Mouse (Mus musculus): ENCODE results near the gene H3f3a. TPM values are rescaled to one million over a fixed set of nuclear protein-coding genes. Genes with fewer than 3 reads are reported as not detected.
A peak's percentile ranks its signal among the peaks of the same experiment; 100 is the strongest.

H3f3a gene
- polyA plus RNA-seq, 1 experiment from 2014 or later: 3,827 TPM

DNA sequence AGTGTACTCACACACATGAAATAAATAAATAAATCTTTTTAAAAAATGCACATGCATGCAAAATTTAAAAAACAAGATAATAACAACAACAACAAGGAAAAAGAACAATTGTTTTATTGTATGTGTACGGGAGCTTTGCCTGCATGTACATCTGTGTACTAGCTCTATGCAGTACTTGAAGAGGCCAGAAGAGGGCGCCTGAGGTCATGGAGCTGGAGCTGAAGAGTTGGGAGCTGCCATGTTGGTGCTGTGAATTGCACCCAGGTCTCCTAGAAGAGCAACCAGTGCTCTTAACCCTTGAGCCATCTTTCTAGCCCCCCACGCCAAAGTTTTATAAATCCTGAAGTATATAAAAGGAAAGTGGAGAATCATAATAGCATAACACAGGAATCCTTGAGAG, 39.1 kb downstream of the H3f3a start:
- WGBS: 60% methylated on average over 3 of the region's 3 CpGs
- Histone ChIP-seq H3K4me2 (ENCODE audit: low read length) (no peak overlapping the region), H3K27me3 (ENCODE audit: control insufficient read depth, insufficient read depth, low read length) (no peaks in the 10 kb centered on the region), H3K4me3 (replicated peaks; ENCODE audit: low read depth, low read length) (no peak overlapping the region), H3K36me3 (ENCODE audit: control insufficient read depth, insufficient read depth, low read length) (no peaks in the 10 kb centered on the region), H3K9me3 (ENCODE audit: control insufficient read depth, low read length) (no peaks in the 10 kb centered on the region), H3K27ac (replicated peaks; ENCODE audit: low read depth, low read length) (no peak overlapping the region), H3K4me1 (ENCODE audit: control insufficient read depth, insufficient read depth, low read length) (peaks cover 4% of the 10 kb centered on the region; the same call in 1 of the 2 replicates), H3K9ac (replicated peaks; ENCODE audit: low read length) (no peak overlapping the region)
- DNase-seq: peak; percentile 37
- no peak for ATAC-seq (ENCODE audit: low FRiP score, low TSS enrichment)

DNA sequence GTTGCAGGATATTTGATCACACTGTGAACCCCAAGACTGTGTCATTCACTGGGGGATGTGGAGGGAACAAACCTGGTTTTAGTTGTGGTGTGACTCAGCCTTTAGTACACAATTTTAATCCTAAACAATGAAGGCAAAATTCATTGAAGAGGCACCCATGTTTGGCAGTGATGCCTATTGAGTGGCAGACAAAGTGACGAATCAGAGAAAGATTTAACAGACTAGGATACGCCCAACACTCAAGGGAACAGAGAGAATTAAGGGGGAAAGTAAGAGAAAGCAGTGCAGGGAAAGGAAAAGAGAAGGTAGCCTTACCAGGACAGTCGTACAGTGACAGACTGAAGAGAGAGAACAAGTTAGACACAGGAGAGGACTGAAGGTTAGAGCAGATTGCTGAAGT, 41.5 kb downstream of the H3f3a start:
- no peak overlapping the region for H3K4me3 ChIP-seq (replicated peaks; ENCODE audit: low read depth, low read length)
- 88% methylated on average over 3 of the region's 3 CpGs for WGBS
- H3K9me3 ChIP-seq (ENCODE audit: control insufficient read depth, low read length): no peaks in the 10 kb centered on the region
- DNase-seq (no peak), ATAC-seq (ENCODE audit: low FRiP score, low TSS enrichment) (no peak)
- no peak overlapping the region for H3K4me2 ChIP-seq (ENCODE audit: low read length)
- no peak overlapping the region for H3K9ac ChIP-seq (replicated peaks; ENCODE audit: low read length)
- peaks cover 17% of the 10 kb centered on the region; the same call in 1 of the 2 replicates for H3K4me1 ChIP-seq (ENCODE audit: control insufficient read depth, insufficient read depth, low read length)
- no peaks in the 10 kb centered on the region for H3K36me3 ChIP-seq (ENCODE audit: control insufficient read depth, insufficient read depth, low read length)
- H3K27me3 ChIP-seq (ENCODE audit: control insufficient read depth, insufficient read depth, low read length): no peaks in the 10 kb centered on the region
- no peak overlapping the region for H3K27ac ChIP-seq (replicated peaks; ENCODE audit: low read depth, low read length)

DNA sequence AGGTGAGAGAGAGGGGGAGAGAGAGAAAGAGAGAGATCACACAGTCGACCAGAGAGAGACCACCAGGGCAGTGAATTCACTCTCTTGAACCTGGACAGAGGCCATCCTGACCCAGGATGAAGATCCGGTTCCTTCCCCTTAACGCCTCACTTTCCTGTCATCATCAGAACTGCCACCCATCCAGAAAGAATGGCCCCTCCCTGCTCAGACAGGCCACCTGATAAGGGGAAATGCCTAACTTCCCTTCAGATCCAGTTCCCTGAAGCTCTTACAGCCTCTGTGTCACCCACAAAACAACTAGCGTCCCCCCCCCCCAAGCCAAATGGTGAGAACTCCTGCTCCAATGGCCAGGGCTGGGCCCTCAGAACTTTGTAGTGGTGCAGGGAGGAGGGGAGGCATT, 42.0 kb downstream of the H3f3a start:
- no peak overlapping the region for H3K9ac ChIP-seq (replicated peaks; ENCODE audit: low read length)
- no peak for DNase-seq
- WGBS: 74% methylated on average over 4 of the region's 4 CpGs
- no peaks in the 10 kb centered on the region for H3K36me3 ChIP-seq (ENCODE audit: control insufficient read depth, insufficient read depth, low read length)
- H3K4me3 ChIP-seq (replicated peaks; ENCODE audit: low read depth, low read length): no peak overlapping the region
- H3K27ac ChIP-seq (replicated peaks; ENCODE audit: low read depth, low read length): no peak overlapping the region
- H3K4me2 ChIP-seq (ENCODE audit: low read length): no peak overlapping the region
- H3K27me3 ChIP-seq (ENCODE audit: control insufficient read depth, insufficient read depth, low read length): no peaks in the 10 kb centered on the region
- H3K4me1 ChIP-seq (ENCODE audit: control insufficient read depth, insufficient read depth, low read length): peaks cover 14% of the 10 kb centered on the region; the same call in 1 of the 2 replicates
- no peaks in the 10 kb centered on the region for H3K9me3 ChIP-seq (ENCODE audit: control insufficient read depth, low read length)
- ATAC-seq (ENCODE audit: low FRiP score, low TSS enrichment): no peak

DNA sequence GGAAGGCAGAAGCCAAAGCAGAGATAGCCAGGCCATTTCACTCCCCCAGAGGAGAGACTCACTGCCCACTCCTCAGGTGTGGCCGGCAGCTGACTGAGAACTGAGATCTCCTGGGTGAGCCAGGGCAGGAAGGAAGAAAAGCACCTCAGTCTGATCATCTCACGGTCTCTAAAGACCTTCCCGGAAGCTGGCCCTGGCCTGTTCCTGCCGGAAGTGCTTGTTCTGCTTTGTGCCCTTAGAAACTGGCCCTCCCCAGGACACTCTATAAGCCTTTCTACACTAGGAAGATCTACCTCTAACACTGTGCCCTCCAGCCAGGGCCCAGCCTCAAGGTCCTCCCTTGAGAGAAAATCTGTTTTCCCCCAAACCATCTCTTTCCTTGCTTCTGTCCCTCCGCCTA, 42.4 kb downstream of the H3f3a start:
- no peak for DNase-seq
- ATAC-seq (ENCODE audit: low FRiP score, low TSS enrichment): no peak
- Histone ChIP-seq H3K4me3 (replicated peaks; ENCODE audit: low read depth, low read length) (no peak overlapping the region), H3K27me3 (ENCODE audit: control insufficient read depth, insufficient read depth, low read length) (no peaks in the 10 kb centered on the region), H3K36me3 (ENCODE audit: control insufficient read depth, insufficient read depth, low read length) (no peaks in the 10 kb centered on the region), H3K4me2 (ENCODE audit: low read length) (no peak overlapping the region), H3K9me3 (ENCODE audit: control insufficient read depth, low read length) (no peaks in the 10 kb centered on the region), H3K27ac (replicated peaks; ENCODE audit: low read depth, low read length) (no peak overlapping the region), H3K9ac (replicated peaks; ENCODE audit: low read length) (no peak overlapping the region), H3K4me1 (ENCODE audit: control insufficient read depth, insufficient read depth, low read length) (peaks cover 14% of the 10 kb centered on the region; the same call in 1 of the 2 replicates)
- 88% methylated on average over 5 of the region's 5 CpGs for WGBS

DNA sequence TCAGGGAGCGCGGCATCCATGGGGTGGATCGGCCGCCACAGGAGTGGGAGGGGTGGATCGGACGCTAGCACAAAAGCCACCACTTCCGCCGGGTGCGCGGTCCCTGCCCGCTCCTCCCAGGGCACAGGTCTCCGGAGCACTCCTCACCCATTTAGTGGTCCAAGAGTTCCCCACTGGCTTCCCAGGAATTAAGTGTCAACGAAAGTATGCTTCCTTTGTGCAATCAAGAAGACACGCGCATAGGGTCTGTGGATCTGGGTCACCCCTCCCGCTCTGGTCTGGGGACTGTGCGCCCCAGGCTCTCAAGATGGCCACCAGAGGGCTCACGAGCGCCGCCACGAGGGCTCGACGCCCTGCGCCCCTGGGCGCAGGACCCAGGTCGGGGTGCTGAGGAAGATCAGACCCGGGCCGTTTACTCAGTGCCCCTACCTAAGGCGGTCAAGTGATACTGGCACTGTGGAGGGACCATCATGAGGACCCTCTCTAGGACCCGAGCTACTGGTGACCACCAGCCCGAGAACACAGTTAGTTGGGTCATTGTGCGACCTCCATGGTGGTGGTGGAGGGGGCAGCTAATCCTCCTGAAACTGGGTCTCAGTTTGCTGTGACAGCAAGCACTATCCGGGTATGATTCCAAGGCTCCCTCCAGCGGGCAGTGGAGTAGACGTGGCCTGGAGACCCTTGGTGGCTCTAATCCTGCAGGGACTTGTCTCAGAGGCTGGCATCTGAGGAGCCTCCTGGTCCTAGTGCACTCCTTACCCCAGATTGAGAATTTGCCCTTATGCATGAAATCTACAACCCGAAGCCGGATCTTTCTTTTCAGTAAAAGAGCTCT, 45.2 kb downstream of the H3f3a start:
- peak overlapping the region; percentile 73 for H3K27ac ChIP-seq (replicated peaks; ENCODE audit: low read depth, low read length)
- peak overlapping the region; percentile 61 for H3K9ac ChIP-seq (replicated peaks; ENCODE audit: low read length)
- H3K27me3 ChIP-seq (ENCODE audit: control insufficient read depth, insufficient read depth, low read length): no peaks in the 10 kb centered on the region
- H3K4me1 ChIP-seq (ENCODE audit: control insufficient read depth, insufficient read depth, low read length): peaks cover 16% of the 10 kb centered on the region; the same call in 1 of the 2 replicates
- peak; percentile 88 for DNase-seq
- peak overlapping the region; percentile 43 for H3K4me3 ChIP-seq (replicated peaks; ENCODE audit: low read depth, low read length)
- ATAC-seq (ENCODE audit: low FRiP score, low TSS enrichment): peak; percentile 87
- no peaks in the 10 kb centered on the region for H3K9me3 ChIP-seq (ENCODE audit: control insufficient read depth, low read length)
- H3K36me3 ChIP-seq (ENCODE audit: control insufficient read depth, insufficient read depth, low read length): no peaks in the 10 kb centered on the region
- WGBS: 3% methylated on average over 37 of the region's 37 CpGs
- H3K4me2 ChIP-seq (ENCODE audit: low read length): peak overlapping the region; percentile 69

DNA sequence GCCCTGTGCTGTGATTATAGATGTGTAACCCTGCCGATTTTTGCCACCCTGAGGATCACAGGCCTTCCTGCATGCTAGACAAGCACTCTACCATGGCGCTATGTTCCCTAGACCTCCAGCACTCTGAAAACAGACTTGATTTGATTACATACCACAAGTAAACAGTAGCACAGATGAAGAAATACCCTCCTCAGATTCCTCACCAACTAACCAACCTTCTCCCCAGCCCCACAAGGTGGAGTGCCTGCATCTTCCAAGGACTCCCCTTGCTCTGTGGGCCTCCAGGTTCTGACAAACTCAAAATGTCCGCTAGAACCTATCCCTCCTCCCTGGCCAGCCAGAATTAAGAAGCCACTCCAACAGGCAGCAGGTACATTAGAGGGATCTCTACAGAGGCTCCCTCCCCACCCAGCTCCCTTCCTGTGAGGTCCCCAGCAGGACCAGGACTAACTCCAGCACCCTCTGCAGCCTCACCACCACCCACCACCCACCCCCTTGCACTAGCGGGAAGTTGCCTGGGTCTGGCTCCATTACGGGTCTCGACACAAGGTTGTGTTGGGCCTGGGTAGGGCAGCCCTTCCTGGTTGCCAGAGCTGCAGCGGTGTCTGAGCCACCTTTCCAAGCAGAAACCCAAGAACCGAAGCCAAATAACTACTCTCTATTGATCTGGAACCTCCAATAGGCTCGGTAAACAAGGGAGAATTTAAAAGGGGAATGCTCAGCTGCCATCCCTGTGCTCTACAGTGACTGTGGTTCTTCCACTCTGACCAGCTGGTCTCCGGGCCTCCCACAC, 46.0 kb downstream of the H3f3a start:
- Histone ChIP-seq H3K27me3 (ENCODE audit: control insufficient read depth, insufficient read depth, low read length) (no peaks in the 10 kb centered on the region), H3K4me3 (replicated peaks; ENCODE audit: low read depth, low read length) (peak overlapping the region; percentile 43), H3K27ac (replicated peaks; ENCODE audit: low read depth, low read length) (peak overlapping the region; percentile 73), H3K9ac (replicated peaks; ENCODE audit: low read length) (peak overlapping the region; percentile 61), H3K4me2 (ENCODE audit: low read length) (peak overlapping the region; percentile 69), H3K9me3 (ENCODE audit: control insufficient read depth, low read length) (no peaks in the 10 kb centered on the region), H3K4me1 (ENCODE audit: control insufficient read depth, insufficient read depth, low read length) (peaks cover 19% of the 10 kb centered on the region; the same call in 1 of the 2 replicates), H3K36me3 (ENCODE audit: control insufficient read depth, insufficient read depth, low read length) (no peaks in the 10 kb centered on the region)
- ATAC-seq (ENCODE audit: low FRiP score, low TSS enrichment) (peak; percentile 7; the same call in 1 of the 2 replicates), DNase-seq (peak; percentile 27)
- 12% methylated on average over 10 of the region's 10 CpGs for WGBS

DNA sequence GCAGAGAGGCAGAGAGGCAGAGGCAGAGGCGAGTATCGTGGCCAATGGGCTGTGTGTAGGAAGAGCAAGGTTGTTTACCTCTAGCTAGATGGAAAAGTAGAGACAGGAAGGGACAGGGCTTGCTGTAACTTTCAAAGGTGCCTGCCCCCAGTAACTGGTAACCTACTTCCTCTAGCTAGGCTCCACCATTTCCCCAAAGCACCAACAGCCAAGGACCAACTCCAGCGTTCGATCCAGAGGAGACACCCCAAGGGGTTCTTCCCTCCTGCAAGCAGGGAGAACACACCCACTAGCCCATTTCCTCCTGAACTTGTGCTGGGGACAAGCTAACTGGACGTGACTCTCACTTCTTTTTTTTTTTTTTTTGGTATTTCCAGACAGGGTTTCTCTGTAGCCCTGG, 47.2 kb downstream of the H3f3a start:
- H3K36me3 ChIP-seq (ENCODE audit: control insufficient read depth, insufficient read depth, low read length): no peaks in the 10 kb centered on the region
- H3K4me3 ChIP-seq (replicated peaks; ENCODE audit: low read depth, low read length): no peak overlapping the region
- DNase-seq: no peak
- peaks cover 19% of the 10 kb centered on the region; the same call in 1 of the 2 replicates for H3K4me1 ChIP-seq (ENCODE audit: control insufficient read depth, insufficient read depth, low read length)
- no peak overlapping the region for H3K4me2 ChIP-seq (ENCODE audit: low read length)
- 67% methylated on average over 5 of the region's 5 CpGs for WGBS
- H3K9me3 ChIP-seq (ENCODE audit: control insufficient read depth, low read length): no peaks in the 10 kb centered on the region
- no peaks in the 10 kb centered on the region for H3K27me3 ChIP-seq (ENCODE audit: control insufficient read depth, insufficient read depth, low read length)
- no peak overlapping the region for H3K27ac ChIP-seq (replicated peaks; ENCODE audit: low read depth, low read length)
- no peak for ATAC-seq (ENCODE audit: low FRiP score, low TSS enrichment)
- no peak overlapping the region for H3K9ac ChIP-seq (replicated peaks; ENCODE audit: low read length)

DNA sequence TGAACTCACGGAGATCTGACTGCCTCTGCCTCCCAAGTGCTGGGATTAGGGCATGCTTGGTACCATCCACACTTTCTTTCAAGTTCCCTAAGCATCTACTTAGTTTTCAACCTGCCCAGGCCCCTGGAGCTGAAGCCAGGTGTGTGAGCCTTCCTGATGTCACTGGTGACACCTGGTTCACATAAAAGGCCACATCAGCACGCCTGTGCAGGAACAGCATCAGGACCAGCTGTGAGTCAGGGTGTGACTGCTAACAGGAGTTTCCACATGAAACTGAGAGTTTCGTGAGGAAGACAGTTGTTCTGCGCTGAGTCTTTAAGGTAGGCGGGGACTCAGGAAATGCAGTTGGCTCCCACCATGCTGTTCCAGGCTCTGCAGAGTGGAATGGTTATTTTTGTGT, 48.4 kb downstream of the H3f3a start:
- no peak overlapping the region for H3K9ac ChIP-seq (replicated peaks; ENCODE audit: low read length)
- WGBS: 85% methylated on average over 5 of the region's 5 CpGs
- ATAC-seq (ENCODE audit: low FRiP score, low TSS enrichment): no peak
- no peak overlapping the region for H3K27ac ChIP-seq (replicated peaks; ENCODE audit: low read depth, low read length)
- no peaks in the 10 kb centered on the region for H3K27me3 ChIP-seq (ENCODE audit: control insufficient read depth, insufficient read depth, low read length)
- H3K4me2 ChIP-seq (ENCODE audit: low read length): no peak overlapping the region
- H3K36me3 ChIP-seq (ENCODE audit: control insufficient read depth, insufficient read depth, low read length): no peaks in the 10 kb centered on the region
- no peak overlapping the region for H3K4me3 ChIP-seq (replicated peaks; ENCODE audit: low read depth, low read length)
- no peak for DNase-seq
- peaks cover 19% of the 10 kb centered on the region; the same call in 1 of the 2 replicates for H3K4me1 ChIP-seq (ENCODE audit: control insufficient read depth, insufficient read depth, low read length)
- H3K9me3 ChIP-seq (ENCODE audit: control insufficient read depth, low read length): no peaks in the 10 kb centered on the region

Data from midbrain, embryonic 14.5 days (tissue).